Mouse (Mus musculus): ENCODE results near the gene Ssbp3.

DNA sequence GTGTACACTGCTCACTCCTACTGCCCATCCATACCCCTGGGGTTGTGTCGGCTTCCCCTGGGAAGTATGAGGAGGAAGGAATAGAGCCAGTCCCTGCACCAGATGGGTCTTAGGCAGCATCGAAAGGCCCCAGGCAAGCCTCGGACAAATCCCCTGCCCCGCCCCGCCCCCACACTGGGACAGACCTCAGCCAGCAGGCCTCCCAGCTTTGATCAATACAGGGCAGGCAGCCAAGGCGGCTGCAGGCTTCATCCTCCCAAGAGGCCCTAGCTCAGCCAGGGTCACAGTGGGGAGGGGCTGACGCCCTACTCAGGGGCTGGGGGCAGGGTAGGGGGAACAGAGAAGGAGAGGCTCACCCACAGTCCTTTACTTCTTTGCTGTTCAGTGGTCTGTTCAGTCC, 43.7 kb upstream of the Ssbp3 start:
- TF ChIP-seq CTCF (IDR thresholded peaks at IDR 0.05; ENCODE audit: extremely low read depth, insufficient read depth, low read length) = no peak
- no peak for TF ChIP-seq POLR2A (IDR thresholded peaks at IDR 0.05; ENCODE audit: extremely low read depth, insufficient read depth, low read length)

Measured in cortical plate, adult 2 months (tissue).